Mouse (Mus musculus): ENCODE measurements around the gene Tor1aip2. TPM values are rescaled to one million over a fixed set of nuclear protein-coding genes. Genes with fewer than 3 reads are reported as not detected.
A peak's percentile ranks its signal among the peaks of the same experiment; 100 is the strongest.

Gene Tor1aip2
- polyA plus RNA-seq, 1 experiment from 2014 or later: 118 TPM

DNA sequence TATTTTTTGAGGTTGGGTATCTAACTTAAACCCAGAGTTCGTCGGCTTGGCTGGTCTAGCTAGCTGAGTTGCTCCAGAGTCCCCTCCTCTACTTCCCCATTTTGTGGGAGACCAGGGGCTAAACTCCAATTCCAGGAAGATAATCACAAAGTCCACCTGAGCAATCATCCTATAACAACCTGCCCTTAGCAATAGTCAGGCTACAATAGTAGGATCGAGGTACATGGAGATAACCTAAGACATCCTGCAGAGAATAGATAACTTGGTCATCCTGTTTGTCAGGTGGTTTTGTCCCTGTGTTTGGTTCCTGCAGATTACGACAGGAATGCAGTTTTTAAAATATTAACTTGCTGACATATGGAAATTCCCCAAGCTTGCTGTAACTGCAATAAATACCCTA lies 56.6 kb downstream of the Tor1aip2 start:
- H3K27me3 ChIP-seq (ENCODE audit: insufficient read depth, low read length): peaks cover 2% of the 10 kb centered on the region; the same call in 1 of the 2 replicates
- whole genome bisulfite sequencing: 87% methylated on average over 4 of the region's 4 CpGs
- ATAC-seq (ENCODE audit: low FRiP score, low TSS enrichment): no peak

GRCm38 (mm10) chr1:156103763-156104162 lies 68.6 kb downstream of the Tor1aip2 start:
- WGBS: 94% methylated on average over 2 of the region's 2 CpGs
- ATAC-seq (ENCODE audit: low FRiP score, low TSS enrichment): no peak

More for the DNA sequence above, 56.6 kb downstream of the Tor1aip2 start:
- Histone ChIP-seq H3K4me1 (ENCODE audit: insufficient read depth, low read length) (peaks cover 5% of the 10 kb centered on the region; the same call in 1 of the 2 replicates), H3K27ac (ENCODE audit: low read length) (no peak overlapping the region), H3K36me3 (ENCODE audit: insufficient read depth, low read length) (no peaks in the 10 kb centered on the region), H3K4me3 (ENCODE audit: low read length) (no peak overlapping the region), H3K9me3 (ENCODE audit: low read length) (no peaks in the 10 kb centered on the region), H3K9ac (replicated peaks; ENCODE audit: low read length) (no peak overlapping the region), H3K4me2 (replicated peaks; ENCODE audit: low read depth, low read length) (no peak overlapping the region)

GRCm38 (mm10) chr1:156105381-156105780 lies 70.2 kb downstream of the Tor1aip2 start:
- peaks cover 15% of the 10 kb centered on the region; the same call in 1 of the 2 replicates for H3K9me3 ChIP-seq (ENCODE audit: low read length)
- H3K27me3 ChIP-seq (ENCODE audit: insufficient read depth, low read length): peaks cover 25% of the 10 kb centered on the region
- no peak overlapping the region for H3K4me3 ChIP-seq (ENCODE audit: low read length)
- no peaks in the 10 kb centered on the region for H3K36me3 ChIP-seq (ENCODE audit: insufficient read depth, low read length)
- H3K4me2 ChIP-seq (replicated peaks; ENCODE audit: low read depth, low read length): no peak overlapping the region
- no peak for ATAC-seq (ENCODE audit: low FRiP score, low TSS enrichment)
- 65% methylated on average over 2 of the region's 2 CpGs for WGBS
- H3K27ac ChIP-seq (ENCODE audit: low read length): no peak overlapping the region
- no peak overlapping the region for H3K9ac ChIP-seq (replicated peaks; ENCODE audit: low read length)
- H3K4me1 ChIP-seq (ENCODE audit: insufficient read depth, low read length): peaks cover 11% of the 10 kb centered on the region; the same call in 1 of the 2 replicates

More at GRCm38 (mm10) chr1:156103763-156104162, 68.6 kb downstream of the Tor1aip2 start:
- H3K9ac ChIP-seq (replicated peaks; ENCODE audit: low read length): no peak overlapping the region
- H3K27ac ChIP-seq (ENCODE audit: low read length): no peak overlapping the region
- no peak overlapping the region for H3K4me2 ChIP-seq (replicated peaks; ENCODE audit: low read depth, low read length)
- peaks cover 15% of the 10 kb centered on the region; the same call in 1 of the 2 replicates for H3K9me3 ChIP-seq (ENCODE audit: low read length)
- H3K4me3 ChIP-seq (ENCODE audit: low read length): no peak overlapping the region
- peaks cover 9% of the 10 kb centered on the region; the same call in 1 of the 2 replicates for H3K4me1 ChIP-seq (ENCODE audit: insufficient read depth, low read length)
- no peaks in the 10 kb centered on the region for H3K36me3 ChIP-seq (ENCODE audit: insufficient read depth, low read length)
- H3K27me3 ChIP-seq (ENCODE audit: insufficient read depth, low read length): peaks cover 17% of the 10 kb centered on the region

GRCm38 (mm10) chr1:156107424-156107823 lies 72.2 kb downstream of the Tor1aip2 start:
- H3K27me3 ChIP-seq (ENCODE audit: insufficient read depth, low read length): peaks cover 35% of the 10 kb centered on the region

GRCm38 (mm10) chr1:156108400-156108799 lies 73.2 kb downstream of the Tor1aip2 start:
- Histone ChIP-seq H3K4me3 (ENCODE audit: low read length) (no peak overlapping the region), H3K4me1 (ENCODE audit: insufficient read depth, low read length) (peaks cover 11% of the 10 kb centered on the region; the same call in 1 of the 2 replicates), H3K27ac (ENCODE audit: low read length) (0 out of 2 replicates have a peak overlapping the region, but pooled peaks have one; percentile 21), H3K36me3 (ENCODE audit: insufficient read depth, low read length) (no peaks in the 10 kb centered on the region), H3K9ac (replicated peaks; ENCODE audit: low read length) (no peak overlapping the region), H3K9me3 (ENCODE audit: low read length) (peaks cover 8% of the 10 kb centered on the region; the same call in 1 of the 2 replicates), H3K27me3 (ENCODE audit: insufficient read depth, low read length) (peaks cover 44% of the 10 kb centered on the region), H3K4me2 (replicated peaks; ENCODE audit: low read depth, low read length) (peak overlapping the region; percentile 20)
- WGBS: 4% methylated on average over 10 of the region's 10 CpGs
- ATAC-seq (ENCODE audit: low FRiP score, low TSS enrichment): peak; percentile 80

More at GRCm38 (mm10) chr1:156107424-156107823, 72.2 kb downstream of the Tor1aip2 start:
- Histone ChIP-seq H3K36me3 (ENCODE audit: insufficient read depth, low read length) (no peaks in the 10 kb centered on the region), H3K4me3 (ENCODE audit: low read length) (no peak overlapping the region), H3K9me3 (ENCODE audit: low read length) (peaks cover 8% of the 10 kb centered on the region; the same call in 1 of the 2 replicates), H3K9ac (replicated peaks; ENCODE audit: low read length) (no peak overlapping the region), H3K27ac (ENCODE audit: low read length) (no peak overlapping the region), H3K4me2 (replicated peaks; ENCODE audit: low read depth, low read length) (no peak overlapping the region), H3K4me1 (ENCODE audit: insufficient read depth, low read length) (peaks cover 11% of the 10 kb centered on the region; the same call in 1 of the 2 replicates)
- no peak for ATAC-seq (ENCODE audit: low FRiP score, low TSS enrichment)
- WGBS: 90% methylated on average over 2 of the region's 2 CpGs

DNA sequence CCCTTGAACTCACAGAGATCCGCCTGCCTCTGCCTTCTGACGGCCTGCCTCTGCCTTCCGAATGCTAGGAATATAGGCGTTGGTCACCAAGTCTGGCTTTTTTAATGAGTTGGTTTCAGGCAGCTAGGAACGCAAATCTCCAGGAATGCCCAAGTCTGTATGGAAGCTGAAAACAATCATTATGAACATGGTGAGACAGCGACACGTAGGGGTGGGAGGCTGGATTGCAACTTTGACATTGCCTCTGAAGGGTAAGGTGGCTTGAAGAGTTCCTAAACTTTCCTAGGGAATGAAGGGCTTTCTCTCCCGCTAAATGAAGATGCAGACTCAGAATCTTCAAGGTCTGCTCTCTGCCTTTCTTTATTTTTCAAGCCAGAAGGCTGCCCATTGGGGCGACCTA lies 75.9 kb downstream of the Tor1aip2 start:
- H3K4me3 ChIP-seq (ENCODE audit: low read length): no peak overlapping the region
- H3K4me1 ChIP-seq (ENCODE audit: insufficient read depth, low read length): peaks cover 20% of the 10 kb centered on the region
- no peak for ATAC-seq (ENCODE audit: low FRiP score, low TSS enrichment)
- no peak overlapping the region for H3K27ac ChIP-seq (ENCODE audit: low read length)
- WGBS: 82% methylated on average over 9 of the region's 9 CpGs
- no peak overlapping the region for H3K4me2 ChIP-seq (replicated peaks; ENCODE audit: low read depth, low read length)
- H3K36me3 ChIP-seq (ENCODE audit: insufficient read depth, low read length): no peaks in the 10 kb centered on the region
- H3K9me3 ChIP-seq (ENCODE audit: low read length): no peaks in the 10 kb centered on the region
- peaks cover 49% of the 10 kb centered on the region for H3K27me3 ChIP-seq (ENCODE audit: insufficient read depth, low read length)
- H3K9ac ChIP-seq (replicated peaks; ENCODE audit: low read length): no peak overlapping the region

- 18% methylated on average over 12 of the region's 12 CpGs for WGBS
- Histone ChIP-seq H3K9ac (replicated peaks; ENCODE audit: low read length) (no peak overlapping the region), H3K27ac (ENCODE audit: low read length) (no peak overlapping the region), H3K4me3 (ENCODE audit: low read length) (no peak overlapping the region), H3K4me2 (replicated peaks; ENCODE audit: low read depth, low read length) (no peak overlapping the region), H3K4me1 (ENCODE audit: insufficient read depth, low read length) (peaks cover 20% of the 10 kb centered on the region), H3K27me3 (ENCODE audit: insufficient read depth, low read length) (peaks cover 44% of the 10 kb centered on the region), H3K9me3 (ENCODE audit: low read length) (no peaks in the 10 kb centered on the region), H3K36me3 (ENCODE audit: insufficient read depth, low read length) (no peaks in the 10 kb centered on the region)
- ATAC-seq (ENCODE audit: low FRiP score, low TSS enrichment): no peak
Measured at GRCm38 (mm10) chr1:156111728-156112127, 76.5 kb downstream of the Tor1aip2 start.

DNA sequence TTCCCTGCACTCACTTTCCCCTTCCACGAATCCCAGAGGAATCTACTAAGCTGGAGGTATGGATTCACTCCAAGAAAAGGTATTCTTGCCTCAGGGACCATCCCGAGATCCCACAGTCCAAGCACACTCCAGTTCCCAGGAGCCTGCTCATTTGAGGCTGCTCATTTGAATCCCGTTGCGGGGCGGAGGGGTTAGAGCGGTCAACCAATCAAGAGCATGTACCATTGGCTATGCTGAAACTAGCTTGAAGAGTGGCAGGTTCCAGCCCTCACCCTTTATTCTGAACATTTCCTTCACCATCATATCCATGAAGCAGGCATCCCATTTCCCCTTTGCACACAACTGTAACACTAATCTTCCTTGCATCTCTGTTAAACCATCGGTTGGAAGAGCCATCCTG lies 76.9 kb downstream of the Tor1aip2 start:
- H3K4me2 ChIP-seq (replicated peaks; ENCODE audit: low read depth, low read length): no peak overlapping the region
- H3K9me3 ChIP-seq (ENCODE audit: low read length): no peaks in the 10 kb centered on the region
- H3K9ac ChIP-seq (replicated peaks; ENCODE audit: low read length): no peak overlapping the region
- no peak overlapping the region for H3K4me3 ChIP-seq (ENCODE audit: low read length)
- no peak overlapping the region for H3K27ac ChIP-seq (ENCODE audit: low read length)
- peaks cover 41% of the 10 kb centered on the region for H3K27me3 ChIP-seq (ENCODE audit: insufficient read depth, low read length)
- no peaks in the 10 kb centered on the region for H3K36me3 ChIP-seq (ENCODE audit: insufficient read depth, low read length)
- H3K4me1 ChIP-seq (ENCODE audit: insufficient read depth, low read length): peaks cover 20% of the 10 kb centered on the region
- 55% methylated on average over 7 of the region's 7 CpGs for WGBS
- ATAC-seq (ENCODE audit: low FRiP score, low TSS enrichment): no peak

- Histone ChIP-seq H3K4me1 (ENCODE audit: insufficient read depth, low read length) (peaks cover 9% of the 10 kb centered on the region), H3K27ac (ENCODE audit: low read length) (no peak overlapping the region), H3K36me3 (ENCODE audit: insufficient read depth, low read length) (no peaks in the 10 kb centered on the region), H3K4me3 (ENCODE audit: low read length) (no peak overlapping the region), H3K9me3 (ENCODE audit: low read length) (no peaks in the 10 kb centered on the region), H3K9ac (replicated peaks; ENCODE audit: low read length) (no peak overlapping the region), H3K4me2 (replicated peaks; ENCODE audit: low read depth, low read length) (no peak overlapping the region), H3K27me3 (ENCODE audit: insufficient read depth, low read length) (peaks cover 30% of the 10 kb centered on the region)
- 70% methylated on average over 8 of the region's 8 CpGs for WGBS
- no peak for ATAC-seq (ENCODE audit: low FRiP score, low TSS enrichment)
Measured at GRCm38 (mm10) chr1:156113884-156114499, 78.8 kb downstream of the Tor1aip2 start.

DNA sequence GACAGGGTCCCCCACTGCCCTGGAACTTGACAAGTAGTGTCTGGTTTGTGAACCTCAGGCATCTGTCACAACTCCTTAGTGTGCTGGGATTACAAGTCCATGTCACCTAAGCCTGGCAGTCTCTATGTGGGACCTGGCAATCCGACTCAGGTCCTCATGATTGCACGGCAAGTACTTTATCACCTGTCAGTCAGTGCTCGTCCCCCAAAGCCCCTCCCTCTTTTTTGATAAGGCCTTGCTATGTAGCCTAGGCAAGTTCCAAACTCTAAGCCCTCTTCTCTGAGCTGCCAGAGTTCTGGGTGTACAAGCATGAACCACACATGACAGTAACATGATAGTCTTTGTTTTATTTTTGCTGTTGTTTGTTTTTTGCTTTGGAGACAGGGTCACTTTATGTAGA lies 81.6 kb downstream of the Tor1aip2 start:
- 44% methylated on average over 3 of the region's 3 CpGs for WGBS
- no peak for ATAC-seq (ENCODE audit: low FRiP score, low TSS enrichment)
- Histone ChIP-seq H3K27ac (ENCODE audit: low read length) (no peak overlapping the region), H3K36me3 (ENCODE audit: insufficient read depth, low read length) (no peaks in the 10 kb centered on the region), H3K4me1 (ENCODE audit: insufficient read depth, low read length) (peaks cover 9% of the 10 kb centered on the region), H3K4me2 (replicated peaks; ENCODE audit: low read depth, low read length) (no peak overlapping the region), H3K9ac (replicated peaks; ENCODE audit: low read length) (no peak overlapping the region), H3K9me3 (ENCODE audit: low read length) (no peaks in the 10 kb centered on the region), H3K4me3 (ENCODE audit: low read length) (no peak overlapping the region), H3K27me3 (ENCODE audit: insufficient read depth, low read length) (peaks cover 18% of the 10 kb centered on the region)

Measured in kidney, embryonic 16.5 days (tissue).